Mouse (Mus musculus) C2C12 (cell line): ENCODE measurements at regions not wholly inside any gene's neighbourhood (a gene's known extent, or its start where the extent isn't known, plus 50 kb on each side); places are given as distances from the start of the nearest gene placed in this dataset.

Experiments
- H3K27me3 ChIP-seq: one replicate; pipeline ENCODE4 v1.6.1; 2011; ENCODE audit not compliant: control insufficient read depth, insufficient read depth, insufficient read length
- H3K36me3 ChIP-seq: one replicate; pipeline ENCODE4 v1.6.1; 2011; ENCODE audit not compliant: control insufficient read depth, insufficient read depth
- H3K4me3 ChIP-seq: one replicate; pipeline ENCODE4 v1.5.1; 2011; ENCODE audit warnings: mild to moderate bottlenecking, control low read depth; ENCODE audit not compliant: poor library complexity, insufficient read depth, severe bottlenecking
- H3K79me2 ChIP-seq: one replicate; pipeline ENCODE4 v1.6.1; 2011; ENCODE audit not compliant: control insufficient read depth, insufficient read depth
- H3K79me3 ChIP-seq: one replicate; pipeline ENCODE4 v1.6.1; 2011; ENCODE audit warnings: low read depth, control low read depth
- H3ac ChIP-seq: one replicate; pipeline ENCODE3; 2011; ENCODE audit warnings: low read depth; ENCODE audit not compliant: control insufficient read depth, insufficient read length
- CEBPB ChIP-seq: IDR thresholded peaks from one replicate; pipeline ENCODE4 v1.6.1; 2011; ENCODE audit warnings: low read depth, mild to moderate bottlenecking, control low read depth, moderate library complexity
- CTCF ChIP-seq: IDR thresholded peaks from one replicate; pipeline ENCODE4 v1.5.1; 2011; ENCODE audit not compliant: control insufficient read depth, insufficient read depth, insufficient read length
- FOSL1 ChIP-seq: IDR thresholded peaks from one replicate; pipeline ENCODE4 v1.8.0; 2011; ENCODE audit warnings: mild to moderate bottlenecking, low read length; ENCODE audit not compliant: poor library complexity, insufficient read depth, severe bottlenecking
- MAX ChIP-seq: IDR thresholded peaks from one replicate; pipeline ENCODE4 v1.6.1; 2011; ENCODE audit warnings: mild to moderate bottlenecking, control low read depth
- MYOD1 ChIP-seq: IDR thresholded peaks from one replicate; pipeline ENCODE4 v1.6.1; 2011; ENCODE audit warnings: low read depth; ENCODE audit not compliant: control insufficient read depth, insufficient read length
- MYOG ChIP-seq: IDR thresholded peaks from one replicate; pipeline ENCODE4 v1.6.1; 2011; ENCODE audit not compliant: control insufficient read depth, insufficient read length; ENCODE audit errors: extremely low read depth
- USF1 ChIP-seq: IDR thresholded peaks from one replicate; pipeline ENCODE4 v1.6.1; 2011; ENCODE audit warnings: low read depth, mild to moderate bottlenecking, control low read depth, moderate library complexity

- H3K79me2 ChIP-seq = no peaks in the 10 kb centered on the region
Measured at GRCm38 (mm10) chr2:21053596-21053995, 84.9 kb upstream of the Arhgap21 start.

GRCm38 (mm10) chr2:21048996-21049395, 80.3 kb upstream of the Arhgap21 start:
- H3K36me3 ChIP-seq = no peaks in the 10 kb centered on the region
- no peaks in the 10 kb centered on the region for H3K79me2 ChIP-seq
- TF ChIP-seq MAX = no peak
- no peak for TF ChIP-seq CTCF
- no peak for TF ChIP-seq MYOG
- no peak for TF ChIP-seq FOSL1
- TF ChIP-seq MYOD1 = no peak
- no peak for TF ChIP-seq USF1
- no peak for TF ChIP-seq CEBPB
- H3K27me3 ChIP-seq = no peaks in the 10 kb centered on the region
- no peak overlapping the region for H3ac ChIP-seq
- no peak overlapping the region for H3K4me3 ChIP-seq
- no peaks in the 10 kb centered on the region for H3K79me3 ChIP-seq

More at GRCm38 (mm10) chr2:21053596-21053995, 84.9 kb upstream of the Arhgap21 start:
- Histone ChIP-seq H3K27me3 (no peaks in the 10 kb centered on the region), H3K4me3 (no peak overlapping the region), H3ac (no peak overlapping the region), H3K36me3 (no peaks in the 10 kb centered on the region), H3K79me3 (no peaks in the 10 kb centered on the region)
- no peak for TF ChIP-seq FOSL1
- TF ChIP-seq CTCF = no peak
- TF ChIP-seq MYOD1 = no peak
- no peak for TF ChIP-seq USF1
- TF ChIP-seq CEBPB = no peak
- TF ChIP-seq MYOG = no peak
- no peak for TF ChIP-seq MAX

GRCm38 (mm10) chr2:21048226-21048625, 79.5 kb upstream of the Arhgap21 start:
- Histone ChIP-seq H3K36me3 (no peaks in the 10 kb centered on the region), H3K79me2 (no peaks in the 10 kb centered on the region), H3K4me3 (no peak overlapping the region), H3K79me3 (no peaks in the 10 kb centered on the region), H3ac (no peak overlapping the region), H3K27me3 (no peaks in the 10 kb centered on the region)
- no peak for TF ChIP-seq USF1
- TF ChIP-seq MYOG = no peak
- no peak for TF ChIP-seq MYOD1
- TF ChIP-seq CEBPB = no peak
- TF ChIP-seq CTCF = no peak
- TF ChIP-seq FOSL1 = no peak
- TF ChIP-seq MAX = no peak

- Histone ChIP-seq H3K79me2 (no peaks in the 10 kb centered on the region), H3K4me3 (no peak overlapping the region), H3ac (no peak overlapping the region), H3K27me3 (no peaks in the 10 kb centered on the region), H3K79me3 (no peaks in the 10 kb centered on the region), H3K36me3 (no peaks in the 10 kb centered on the region)
- no peak for TF ChIP-seq CEBPB
- no peak for TF ChIP-seq CTCF
- no peak for TF ChIP-seq FOSL1
Measured at GRCm38 (mm10) chr2:21046503-21047116, 77.9 kb upstream of the Arhgap21 start.

GRCm38 (mm10) chr2:21044781-21045180, 76.1 kb upstream of the Arhgap21 start:
- H3ac ChIP-seq = no peak overlapping the region
- no peak overlapping the region for H3K4me3 ChIP-seq
- H3K36me3 ChIP-seq = no peaks in the 10 kb centered on the region
- H3K27me3 ChIP-seq = no peaks in the 10 kb centered on the region
- no peaks in the 10 kb centered on the region for H3K79me2 ChIP-seq
- TF ChIP-seq MYOD1 (no peak), CEBPB (no peak), MAX (no peak), USF1 (no peak), MYOG (no peak), CTCF (no peak), FOSL1 (no peak)
- H3K79me3 ChIP-seq = no peaks in the 10 kb centered on the region

GRCm38 (mm10) chr2:21044007-21044406, 75.3 kb upstream of the Arhgap21 start:
- H3K27me3 ChIP-seq = no peaks in the 10 kb centered on the region
- H3K79me2 ChIP-seq = no peaks in the 10 kb centered on the region
- TF ChIP-seq USF1 (no peak), CTCF (no peak), MYOD1 (no peak)
- no peaks in the 10 kb centered on the region for H3K79me3 ChIP-seq
- H3ac ChIP-seq = no peak overlapping the region
- no peak overlapping the region for H3K4me3 ChIP-seq
- no peaks in the 10 kb centered on the region for H3K36me3 ChIP-seq
